Mouse (Mus musculus): ENCODE measurements around the gene Map4k1. TPM values are rescaled to one million over a fixed set of nuclear protein-coding genes. Genes with fewer than 3 reads are reported as not detected.

Gene Map4k1
- polyA plus RNA-seq, 2 experiments, result 6.4 to 9.3 TPM

GRCm38 (mm10) chr7:29017222-29017621 lies 35.4 kb downstream of the Map4k1 start:
- ATAC-seq (ENCODE audit: low FRiP score, low read depth), result no peak
- 82% methylated on average over 7 of the region's 7 CpGs for WGBS
- DNase-seq (ENCODE audit: low spot score), result no peak
- Histone ChIP-seq H3K4me1 (ENCODE audit: control insufficient read depth, insufficient read depth, low read length) (no peaks in the 10 kb centered on the region; the same call in 1 of the 2 replicates), H3K4me3 (replicated peaks; ENCODE audit: low read length) (no peak overlapping the region), H3K27me3 (ENCODE audit: control insufficient read depth, insufficient read depth, low read length) (peaks cover 32% of the 10 kb centered on the region; the same call in 1 of the 2 replicates), H3K9me3 (ENCODE audit: control insufficient read depth, low read length) (peaks cover 8% of the 10 kb centered on the region; the same call in 1 of the 2 replicates), H3K27ac (replicated peaks; ENCODE audit: low read depth, low read length) (no peak overlapping the region), H3K9ac (ENCODE audit: low read depth, low read length, severe bottlenecking) (no peak overlapping the region), H3K4me2 (replicated peaks; ENCODE audit: low read depth, low read length, severe bottlenecking) (no peak overlapping the region), H3K36me3 (ENCODE audit: control insufficient read depth, insufficient read depth, low read length) (no peaks in the 10 kb centered on the region)
- TF ChIP-seq POLR2A (IDR thresholded peaks at IDR 0.05; ENCODE audit: borderline replicate concordance, extremely low read depth, insufficient read depth, insufficient read length), result no peak

DNA sequence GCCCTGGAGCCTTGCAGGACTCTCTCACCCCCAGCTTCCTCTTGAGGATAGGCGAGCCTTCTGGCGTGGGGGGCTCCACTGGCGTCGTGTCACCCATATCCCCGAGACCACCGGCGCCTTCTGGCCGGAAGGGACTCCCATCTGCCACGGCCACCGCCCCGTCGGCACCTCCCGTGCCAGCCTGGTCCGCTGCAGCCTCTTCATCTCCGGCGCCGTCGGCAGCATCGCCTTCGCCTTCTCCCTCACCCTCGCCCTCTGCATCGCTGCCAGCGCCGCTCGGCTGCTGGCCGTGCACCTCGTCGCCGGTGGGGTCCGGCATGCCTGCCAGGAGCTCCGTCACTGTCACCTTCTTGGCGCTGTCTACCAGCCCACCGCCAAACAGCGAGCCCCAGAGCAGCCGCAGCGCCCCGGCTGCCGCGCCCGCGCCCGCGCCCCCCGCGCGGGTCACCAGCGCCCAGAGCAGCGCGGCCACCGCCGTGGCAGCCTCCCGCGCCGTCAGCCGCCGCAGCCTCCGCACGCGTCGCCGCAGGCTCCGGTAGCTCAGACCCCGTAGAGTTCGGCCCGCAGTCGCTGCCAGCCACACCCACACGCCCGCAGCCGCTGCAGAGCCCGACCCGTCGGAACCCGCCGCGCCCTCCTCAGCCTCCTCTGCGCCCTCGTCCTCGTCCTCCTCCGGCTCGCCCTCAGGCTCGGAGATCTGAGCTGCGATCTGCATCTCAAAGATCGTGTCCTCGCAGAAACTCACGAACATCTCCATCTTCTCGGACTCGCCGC lies 37.8 kb downstream of the Map4k1 start:
- no peak for TF ChIP-seq POLR2A (IDR thresholded peaks at IDR 0.05; ENCODE audit: borderline replicate concordance, extremely low read depth, insufficient read depth, insufficient read length)
- Histone ChIP-seq H3K9me3 (ENCODE audit: control insufficient read depth, low read length) (peaks cover 8% of the 10 kb centered on the region; the same call in 1 of the 2 replicates), H3K27me3 (ENCODE audit: control insufficient read depth, insufficient read depth, low read length) (peaks cover 32% of the 10 kb centered on the region; the same call in 1 of the 2 replicates), H3K4me1 (ENCODE audit: control insufficient read depth, insufficient read depth, low read length) (no peaks in the 10 kb centered on the region; the same call in 1 of the 2 replicates), H3K4me2 (replicated peaks; ENCODE audit: low read depth, low read length, severe bottlenecking) (peak overlapping the region; percentile 58), H3K27ac (replicated peaks; ENCODE audit: low read depth, low read length) (no peak overlapping the region), H3K36me3 (ENCODE audit: control insufficient read depth, insufficient read depth, low read length) (no peaks in the 10 kb centered on the region), H3K4me3 (replicated peaks; ENCODE audit: low read length) (peak overlapping the region; percentile 44), H3K9ac (ENCODE audit: low read depth, low read length, severe bottlenecking) (peak overlapping the region; percentile 58)
- no peak for ATAC-seq (ENCODE audit: low FRiP score, low read depth)
- DNase-seq (ENCODE audit: low spot score), result no peak
- 5% methylated on average over 70 of the region's 88 CpGs for WGBS

DNA sequence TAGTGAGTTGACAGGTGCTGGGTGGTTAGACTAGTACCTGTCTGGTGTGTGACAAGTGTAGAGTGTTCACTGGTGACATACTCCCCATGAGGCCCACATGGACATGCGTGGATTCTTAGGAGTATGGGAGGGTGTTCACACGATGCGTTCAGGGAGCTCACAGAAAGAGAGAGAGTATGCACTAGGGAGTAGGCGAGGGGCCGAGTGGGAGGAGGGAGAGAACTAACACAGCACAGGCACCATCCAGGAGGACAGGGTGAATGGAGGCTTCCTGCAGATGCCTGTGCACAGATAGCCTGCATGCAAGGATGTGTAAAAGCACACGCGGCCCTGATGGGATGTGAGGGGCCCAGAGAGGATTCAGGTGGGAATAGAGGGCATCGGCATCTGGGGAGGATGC lies 40.6 kb downstream of the Map4k1 start:
- 84% methylated on average over 8 of the region's 8 CpGs for WGBS

DNA sequence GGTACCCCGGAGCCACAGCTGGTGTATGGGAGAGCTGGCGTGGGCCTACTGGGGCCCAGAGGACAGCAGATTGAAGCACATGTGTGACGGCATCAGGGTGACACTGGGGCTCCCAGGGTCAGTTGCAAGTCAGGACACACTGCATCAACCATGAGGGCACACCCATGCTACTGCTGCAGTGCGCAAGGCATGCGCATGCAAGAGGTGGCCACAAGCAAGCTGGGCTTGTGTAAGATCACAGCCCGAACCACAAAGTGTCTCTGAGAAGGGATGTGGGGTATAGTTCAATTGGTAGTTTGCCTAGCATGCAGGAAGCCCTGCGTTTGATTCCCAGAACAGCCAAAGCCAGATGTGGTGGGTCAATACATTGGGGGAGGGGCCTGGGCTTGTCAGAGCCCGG lies 41.7 kb downstream of the Map4k1 start:
- no peak overlapping the region for H3K27ac ChIP-seq (replicated peaks; ENCODE audit: low read depth, low read length)
- WGBS, result 90% methylated on average over 8 of the region's 8 CpGs
- no peaks in the 10 kb centered on the region for H3K36me3 ChIP-seq (ENCODE audit: control insufficient read depth, insufficient read depth, low read length)
- no peaks in the 10 kb centered on the region for H3K9me3 ChIP-seq (ENCODE audit: control insufficient read depth, low read length)
- TF ChIP-seq POLR2A (IDR thresholded peaks at IDR 0.05; ENCODE audit: borderline replicate concordance, extremely low read depth, insufficient read depth, insufficient read length), result no peak
- H3K4me2 ChIP-seq (replicated peaks; ENCODE audit: low read depth, low read length, severe bottlenecking), result no peak overlapping the region
- ATAC-seq (ENCODE audit: low FRiP score, low read depth) (no peak), DNase-seq (ENCODE audit: low spot score) (no peak)
- H3K27me3 ChIP-seq (ENCODE audit: control insufficient read depth, insufficient read depth, low read length), result peaks cover 23% of the 10 kb centered on the region; the same call in 1 of the 2 replicates
- H3K4me1 ChIP-seq (ENCODE audit: control insufficient read depth, insufficient read depth, low read length), result no peaks in the 10 kb centered on the region; the same call in 1 of the 2 replicates
- H3K4me3 ChIP-seq (replicated peaks; ENCODE audit: low read length), result no peak overlapping the region
- no peak overlapping the region for H3K9ac ChIP-seq (ENCODE audit: low read depth, low read length, severe bottlenecking)

More for the DNA sequence above, 40.6 kb downstream of the Map4k1 start:
- Histone ChIP-seq H3K27me3 (ENCODE audit: control insufficient read depth, insufficient read depth, low read length) (peaks cover 32% of the 10 kb centered on the region; the same call in 1 of the 2 replicates), H3K9ac (ENCODE audit: low read depth, low read length, severe bottlenecking) (no peak overlapping the region), H3K4me2 (replicated peaks; ENCODE audit: low read depth, low read length, severe bottlenecking) (no peak overlapping the region), H3K27ac (replicated peaks; ENCODE audit: low read depth, low read length) (no peak overlapping the region), H3K4me3 (replicated peaks; ENCODE audit: low read length) (no peak overlapping the region), H3K4me1 (ENCODE audit: control insufficient read depth, insufficient read depth, low read length) (no peaks in the 10 kb centered on the region; the same call in 1 of the 2 replicates), H3K9me3 (ENCODE audit: control insufficient read depth, low read length) (no peaks in the 10 kb centered on the region), H3K36me3 (ENCODE audit: control insufficient read depth, insufficient read depth, low read length) (no peaks in the 10 kb centered on the region)
- no peak for TF ChIP-seq POLR2A (IDR thresholded peaks at IDR 0.05; ENCODE audit: borderline replicate concordance, extremely low read depth, insufficient read depth, insufficient read length)
- DNase-seq (ENCODE audit: low spot score) (no peak), ATAC-seq (ENCODE audit: low FRiP score, low read depth) (no peak)

- no peak overlapping the region for H3K4me3 ChIP-seq (replicated peaks; ENCODE audit: low read length)
- H3K36me3 ChIP-seq (ENCODE audit: control insufficient read depth, insufficient read depth, low read length), result no peaks in the 10 kb centered on the region
- DNase-seq (ENCODE audit: low spot score) (no peak), ATAC-seq (ENCODE audit: low FRiP score, low read depth) (no peak)
- H3K4me2 ChIP-seq (replicated peaks; ENCODE audit: low read depth, low read length, severe bottlenecking), result no peak overlapping the region
- no peak overlapping the region for H3K9ac ChIP-seq (ENCODE audit: low read depth, low read length, severe bottlenecking)
- 66% methylated on average over 7 of the region's 7 CpGs for WGBS
- no peaks in the 10 kb centered on the region for H3K4me1 ChIP-seq (ENCODE audit: control insufficient read depth, insufficient read depth, low read length)
- TF ChIP-seq POLR2A (IDR thresholded peaks at IDR 0.05; ENCODE audit: borderline replicate concordance, extremely low read depth, insufficient read depth, insufficient read length), result no peak
- H3K27me3 ChIP-seq (ENCODE audit: control insufficient read depth, insufficient read depth, low read length), result peaks cover 4% of the 10 kb centered on the region; the same call in 1 of the 2 replicates
- no peaks in the 10 kb centered on the region for H3K9me3 ChIP-seq (ENCODE audit: control insufficient read depth, low read length)
- no peak overlapping the region for H3K27ac ChIP-seq (replicated peaks; ENCODE audit: low read depth, low read length)
These were observed 43.7 kb downstream of the Map4k1 start for GRCm38 (mm10) chr7:29025566-29025965.
